Mouse (Mus musculus) embryonic fibroblast, embryonic 13.5 days (primary cell): Measurements from ENCODE around the gene Trim41.

Experiments
- CTCF ChIP-seq: IDR thresholded peaks from 2 replicates; pipeline ENCODE4 v1.5.1; 2011; ENCODE audit warnings: mild to moderate bottlenecking, control low read depth, low read length, moderate library complexity, borderline replicate concordance; ENCODE audit not compliant: insufficient read depth
- POLR2A ChIP-seq: IDR thresholded peaks from 2 replicates; pipeline ENCODE4 v1.6.1; 2011; ENCODE audit warnings: low read depth, mild to moderate bottlenecking, control low read depth, low read length, moderate library complexity

GRCm38 (mm10) chr11:48797287-48797686 lies 19.9 kb downstream of the Trim41 start:
- no peak for TF ChIP-seq CTCF
- no peak for TF ChIP-seq POLR2A
